Mouse (Mus musculus) CH12.LX (cell line): ENCODE results near the gene Elovl6.

Experiments used
- CHD1 ChIP-seq: IDR thresholded peaks from 2 replicates; pipeline ENCODE4 v1.6.1; 2012; ENCODE audit warnings: low read depth, low read length, improper control_type of control experiment, inconsistent platforms
- CTCF ChIP-seq, 2 experiments: IDR thresholded peaks in 1 of 2; conservative IDR thresholded peaks in 1 of 2; 2 replicates each; pipeline ENCODE4 v1.5.1; 2011 to 2012; ENCODE audit warnings: low read depth in 2 of 2, low read length in 2 of 2, improper control_type of control experiment in 1 of 2, inconsistent platforms in 1 of 2, mild to moderate bottlenecking in 1 of 2, moderate library complexity in 1 of 2
- EP300 ChIP-seq: IDR thresholded peaks from 2 replicates; pipeline ENCODE4 v1.6.1; 2011; ENCODE audit warnings: low read length, improper control_type of control experiment
- ETS1 ChIP-seq: conservative IDR thresholded peaks from 2 replicates; pipeline ENCODE4 v1.6.1; 2012; ENCODE audit warnings: low read depth, mild to moderate bottlenecking, inconsistent platforms, low read length, improper control_type of control experiment, moderate library complexity
- JUN ChIP-seq: IDR thresholded peaks from 2 replicates; pipeline ENCODE4 v1.6.1; 2011; ENCODE audit warnings: low read depth, mild to moderate bottlenecking, low read length, improper control_type of control experiment, moderate library complexity; ENCODE audit not compliant: insufficient read depth
- MAFK ChIP-seq: IDR thresholded peaks from 2 replicates; pipeline ENCODE4 v1.6.1; 2011; ENCODE audit warnings: low read length, improper control_type of control experiment; ENCODE audit not compliant: insufficient replicate concordance
- MEF2A ChIP-seq: IDR thresholded peaks from 2 replicates; pipeline ENCODE4 v1.6.1; 2014; ENCODE audit warnings: low read depth, mild to moderate bottlenecking, inconsistent platforms, low read length, improper control_type of control experiment, borderline replicate concordance
- NELFE ChIP-seq: IDR thresholded peaks from 2 replicates; pipeline ENCODE4 v1.6.1; 2011; ENCODE audit warnings: low read depth, low read length, improper control_type of control experiment
- POLR2A ChIP-seq: IDR thresholded peaks from 2 replicates; pipeline ENCODE4 v1.6.1; 2011; ENCODE audit warnings: low read depth, mild to moderate bottlenecking, improper control_type of control experiment, low read length
- TCF12 ChIP-seq: IDR thresholded peaks from 2 replicates; pipeline ENCODE4 v1.6.1; 2014; ENCODE audit warnings: low read depth, mild to moderate bottlenecking, inconsistent platforms, low read length, improper control_type of control experiment
- USF1 ChIP-seq: IDR thresholded peaks from 2 replicates; pipeline ENCODE4 v1.6.1; 2014; ENCODE audit warnings: low read depth, mild to moderate bottlenecking, inconsistent platforms, low read length, improper control_type of control experiment
- ZNF384 ChIP-seq: IDR thresholded peaks from 2 replicates; pipeline ENCODE4 v1.6.1; 2012; ENCODE audit warnings: low read depth, low read length, improper control_type of control experiment, inconsistent platforms

DNA sequence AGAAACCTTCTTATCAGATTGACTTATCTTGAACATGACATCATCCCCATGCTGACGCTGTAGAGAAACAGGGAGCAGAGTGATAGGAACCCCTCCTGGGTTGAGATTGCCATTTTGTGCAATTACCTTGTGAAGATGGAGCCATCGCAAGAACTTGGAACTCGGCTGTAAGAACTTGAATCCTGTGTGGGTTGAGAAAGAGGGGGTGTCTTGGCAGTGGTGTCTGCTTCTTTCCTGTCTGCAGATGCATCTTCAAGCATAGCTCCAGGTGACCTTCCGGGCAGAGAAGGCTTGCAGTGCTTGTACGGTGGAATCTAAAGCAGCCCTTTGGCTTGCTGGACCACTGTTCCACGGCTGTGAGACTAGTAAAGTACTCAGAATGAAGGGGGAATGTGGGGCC lies 63.9 kb downstream of the Elovl6 start:
- TF ChIP-seq POLR2A (no peak), JUN (no peak), EP300 (no peak), CTCF (conservative IDR thresholded peaks at IDR 0.05 in 1 of 2, IDR thresholded peaks at IDR 0.05 in 1 of 2; ENCODE audit: low read depth in 2 of 2, low read length in 2 of 2) (no peak), ZNF384 (no peak), TCF12 (no peak), USF1 (no peak), CHD1 (no peak), MAFK (no peak), NELFE (no peak), ETS1 (no peak), MEF2A (no peak)
